Mouse (Mus musculus) lung, embryonic 14.5 days (tissue): ENCODE measurements around the gene Mgrn1. TPM values are rescaled to one million over a fixed set of nuclear protein-coding genes. Genes with fewer than 3 reads are reported as not detected.

Experiments
- ATAC-seq: fragments of 200-750 bp; cut with Nextera tagmentation; 2 replicates; pipeline ENCODE4 v1.8.0; 2017; ENCODE audit warnings: mild to moderate bottlenecking, moderate TSS enrichment, moderate library complexity; ENCODE audit not compliant: insufficient read depth
- DNase-seq: peaks from one replicate; pipeline ENCODE4 v3.0.0-alpha.2; 2015
- H3K27ac ChIP-seq: fragments of 300-500 bp; sonication (generic); 2 replicates; pipeline ENCODE4 v1.5.1; 2014; ENCODE audit warnings: low read depth, mild to moderate bottlenecking, moderate library complexity
- H3K27me3 ChIP-seq: fragments of 300-500 bp; sonication (generic); 2 replicates; pipeline ENCODE4 v1.6.1; 2014; ENCODE audit warnings: low read length, control low read depth; ENCODE audit not compliant: insufficient read depth
- H3K36me3 ChIP-seq: fragments of 300-500 bp; sonication (generic); 2 replicates; pipeline ENCODE4 v1.6.1; 2014; ENCODE audit warnings: control low read depth; ENCODE audit not compliant: insufficient read depth
- H3K4me1 ChIP-seq: fragments of 300-500 bp; sonication (generic); 2 replicates; pipeline ENCODE4 v1.6.1; 2014; ENCODE audit warnings: antibody characterized with exemption, control low read depth; ENCODE audit not compliant: insufficient read depth
- H3K4me2 ChIP-seq: fragments of 300-500 bp; sonication (generic); 2 replicates; pipeline ENCODE4 v1.6.1; 2014; ENCODE audit warnings: mild to moderate bottlenecking
- H3K4me3 ChIP-seq: fragments of 300-500 bp; sonication (generic); 2 replicates; pipeline ENCODE4 v1.5.1; 2014; ENCODE audit warnings: low read depth, low read length
- H3K9ac ChIP-seq: fragments of 300-500 bp; sonication (generic); 2 replicates; pipeline ENCODE4 v1.6.1; 2014
- H3K9me3 ChIP-seq: fragments of 300-500 bp; sonication (generic); 2 replicates; pipeline ENCODE4 v1.6.1; 2016; ENCODE audit warnings: low read depth, low read length, control low read depth
- CTCF ChIP-seq: IDR thresholded peaks from 2 replicates; pipeline ENCODE4 v1.5.1; 2016; ENCODE audit warnings: antibody characterized with exemption, low read depth
- WGBS: fragments of 180-500 bp; shearing (Covaris S2); extraction: QIAGEN DNeasy Blood & Tissue Kit; methylation state at CpG from one replicate; pipeline ENCODE4 v1.1.7; 2014; 5-methylcytosine and 5-hydroxymethylcytosine counted together
- polyA plus RNA-seq: library from polyadenylated mRNA; unstranded; fragments of >200 nt; fragmentation: Nextera tagmentation; extraction: Ambion mirVana; gene quantifications from 2 replicates; pipeline ENCODE4 v1.2.1, GENCODE M21; 2014

The Mgrn1 gene
- polyA plus RNA-seq, 1 experiment from 2014 or later: 88.8 TPM

GRCm38 (mm10) chr16:4913783-4914735, 28.0 kb downstream of the Mgrn1 start:
- 0 out of 2 replicates have a peak overlapping the region, but pooled peaks have one; percentile 29 for H3K9ac ChIP-seq
- peak; percentile 98 for TF ChIP-seq CTCF
- 32% methylated on average over 12 of the region's 12 CpGs for WGBS
- no peaks in the 10 kb centered on the region for H3K9me3 ChIP-seq
- peak overlapping the region; percentile 83; the same call in 1 of the 2 replicates for H3K27ac ChIP-seq
- ATAC-seq: peak; percentile 81
- no peak overlapping the region for H3K4me3 ChIP-seq
- DNase-seq: peak; percentile 94
- no peaks in the 10 kb centered on the region for H3K27me3 ChIP-seq
- H3K4me2 ChIP-seq: peak overlapping the region; percentile 38
- H3K36me3 ChIP-seq: peaks cover 78% of the 10 kb centered on the region
- no peaks in the 10 kb centered on the region; the same call in 1 of the 2 replicates for H3K4me1 ChIP-seq

- DNase-seq (no peak), ATAC-seq (no peak)
- Histone ChIP-seq H3K4me3 (no peak overlapping the region), H3K27me3 (no peaks in the 10 kb centered on the region), H3K9ac (no peak overlapping the region), H3K4me2 (no peak overlapping the region), H3K36me3 (peaks cover 77% of the 10 kb centered on the region), H3K27ac (no peak overlapping the region), H3K9me3 (no peaks in the 10 kb centered on the region), H3K4me1 (no peaks in the 10 kb centered on the region; the same call in 1 of the 2 replicates)
- no peak for TF ChIP-seq CTCF
- whole genome bisulfite sequencing: 80% methylated on average over 3 of the region's 3 CpGs
These were observed 29.9 kb downstream of the Mgrn1 start for GRCm38 (mm10) chr16:4915931-4916330.

- Histone ChIP-seq H3K27ac (no peak overlapping the region), H3K9ac (no peak overlapping the region), H3K4me2 (no peak overlapping the region), H3K27me3 (no peaks in the 10 kb centered on the region), H3K36me3 (peaks cover 72% of the 10 kb centered on the region), H3K4me1 (no peaks in the 10 kb centered on the region; the same call in 1 of the 2 replicates), H3K9me3 (no peaks in the 10 kb centered on the region), H3K4me3 (no peak overlapping the region)
- ATAC-seq (no peak), DNase-seq (no peak)
- TF ChIP-seq CTCF: no peak
- WGBS: 94% methylated on average over 2 of the region's 2 CpGs
These were observed 30.6 kb downstream of the Mgrn1 start for GRCm38 (mm10) chr16:4916608-4917007.

- Histone ChIP-seq H3K4me3 (no peak overlapping the region), H3K4me1 (no peaks in the 10 kb centered on the region), H3K9me3 (no peaks in the 10 kb centered on the region), H3K36me3 (peaks cover 74% of the 10 kb centered on the region), H3K27ac (no peak overlapping the region), H3K9ac (no peak overlapping the region), H3K27me3 (no peaks in the 10 kb centered on the region), H3K4me2 (no peak overlapping the region)
- peak; percentile 14 for DNase-seq
- ATAC-seq: no peak
- TF ChIP-seq CTCF: no peak
- 67% methylated on average over 4 of the region's 4 CpGs for WGBS
These were observed 34.5 kb downstream of the Mgrn1 start for GRCm38 (mm10) chr16:4920556-4920955.

GRCm38 (mm10) chr16:4922481-4922880, 36.4 kb downstream of the Mgrn1 start:
- TF ChIP-seq CTCF: no peak
- Histone ChIP-seq H3K36me3 (peaks cover 75% of the 10 kb centered on the region), H3K4me3 (no peak overlapping the region), H3K27me3 (no peaks in the 10 kb centered on the region), H3K4me2 (no peak overlapping the region), H3K9me3 (no peaks in the 10 kb centered on the region), H3K4me1 (no peaks in the 10 kb centered on the region), H3K27ac (no peak overlapping the region), H3K9ac (no peak overlapping the region)
- no peak for DNase-seq
- 86% methylated on average over 6 of the region's 6 CpGs for WGBS
- ATAC-seq: no peak

GRCm38 (mm10) chr16:4923996-4924395, 37.9 kb downstream of the Mgrn1 start:
- H3K4me3 ChIP-seq: no peak overlapping the region
- ATAC-seq (no peak), DNase-seq (no peak)
- H3K4me2 ChIP-seq: no peak overlapping the region
- TF ChIP-seq CTCF: no peak
- H3K27ac ChIP-seq: no peak overlapping the region
- WGBS: 88% methylated on average over 5 of the region's 5 CpGs
- no peaks in the 10 kb centered on the region for H3K4me1 ChIP-seq
- no peaks in the 10 kb centered on the region for H3K27me3 ChIP-seq
- H3K9ac ChIP-seq: no peak overlapping the region
- H3K36me3 ChIP-seq: peaks cover 82% of the 10 kb centered on the region
- no peaks in the 10 kb centered on the region for H3K9me3 ChIP-seq

DNA sequence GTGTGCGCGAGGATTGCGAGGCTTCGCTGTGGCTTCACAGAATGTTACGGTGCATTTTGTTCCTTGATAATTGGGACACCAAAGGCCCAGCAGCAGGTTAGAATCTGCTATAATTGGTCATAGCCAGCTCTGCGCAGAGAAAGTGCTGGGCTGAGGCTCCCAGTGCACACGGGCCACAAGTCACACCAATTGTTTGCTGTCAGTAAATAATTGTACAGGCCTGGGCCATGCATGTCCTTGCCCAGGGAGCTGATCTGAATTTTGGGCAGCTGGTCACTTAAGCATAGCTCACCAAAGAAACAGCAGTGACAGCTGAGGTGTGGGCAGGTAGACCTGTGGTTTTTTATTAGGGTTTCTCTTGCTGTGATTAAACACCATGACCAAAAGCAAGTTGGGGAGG, 41.9 kb downstream of the Mgrn1 start:
- Histone ChIP-seq H3K27ac (no peak overlapping the region), H3K27me3 (no peaks in the 10 kb centered on the region), H3K9me3 (no peaks in the 10 kb centered on the region), H3K4me2 (no peak overlapping the region), H3K9ac (no peak overlapping the region), H3K36me3 (peaks cover 99% of the 10 kb centered on the region), H3K4me1 (no peaks in the 10 kb centered on the region), H3K4me3 (no peak overlapping the region)
- no peak for TF ChIP-seq CTCF
- 87% methylated on average over 7 of the region's 7 CpGs for WGBS
- DNase-seq: no peak
- no peak for ATAC-seq
